Mouse (Mus musculus) limb, embryonic 14.5 days (tissue): Measurements from ENCODE around the gene Apoc3. TPM values are rescaled to one million over a fixed set of nuclear protein-coding genes. Genes with fewer than 3 reads are reported as not detected.

Experiments
- ATAC-seq: fragments of 200-750 bp; cut with Nextera tagmentation; 2 replicates; pipeline ENCODE4 v1.8.0; 2017; ENCODE audit warnings: low read depth, moderate number of reproducible peaks, moderate TSS enrichment; ENCODE audit not compliant: low FRiP score
- DNase-seq: peaks from one replicate; pipeline ENCODE4 v3.0.0-alpha.2; 2015; ENCODE audit warnings: low spot score
- H3K27ac ChIP-seq: fragments of 300-500 bp; sonication (generic); replicated peaks from 2 replicates; pipeline ENCODE4 v1.5.1; 2014; ENCODE audit warnings: low read depth, mild to moderate bottlenecking, low read length, moderate library complexity, mixed read lengths
- H3K27me3 ChIP-seq: fragments of 300-500 bp; sonication (generic); 2 replicates; pipeline ENCODE4 v1.6.1; 2014; ENCODE audit warnings: low read length, mixed read lengths; ENCODE audit not compliant: control insufficient read depth, insufficient read depth
- H3K36me3 ChIP-seq: fragments of 300-500 bp; sonication (generic); 2 replicates; pipeline ENCODE4 v1.6.1; 2014; ENCODE audit warnings: mild to moderate bottlenecking, low read length, moderate library complexity, mixed read lengths; ENCODE audit not compliant: control insufficient read depth, insufficient read depth
- H3K4me1 ChIP-seq: fragments of 300-500 bp; sonication (generic); 2 replicates; pipeline ENCODE4 v1.6.1; 2014; ENCODE audit warnings: antibody characterized with exemption, low read length, mixed read lengths; ENCODE audit not compliant: control insufficient read depth, insufficient read depth
- H3K4me2 ChIP-seq: fragments of 300-500 bp; sonication (generic); replicated peaks from 2 replicates; pipeline ENCODE4 v1.6.1; 2014; ENCODE audit warnings: low read depth, mild to moderate bottlenecking, low read length, moderate library complexity; ENCODE audit not compliant: severe bottlenecking
- H3K4me3 ChIP-seq: fragments of 300-500 bp; sonication (generic); replicated peaks from 2 replicates; pipeline ENCODE4 v1.5.1; 2014; ENCODE audit warnings: low read length
- H3K9ac ChIP-seq: fragments of 300-500 bp; sonication (generic); 2 replicates; pipeline ENCODE4 v1.6.1; 2014; ENCODE audit warnings: mild to moderate bottlenecking, low read depth, low read length, moderate library complexity; ENCODE audit not compliant: severe bottlenecking
- H3K9me3 ChIP-seq: fragments of 300-500 bp; sonication (generic); 2 replicates; pipeline ENCODE4 v1.6.1; 2016; ENCODE audit warnings: low read length; ENCODE audit not compliant: control insufficient read depth
- POLR2A ChIP-seq: fragments of 200-500 bp; IDR thresholded peaks from 2 replicates; pipeline ENCODE4 v1.8.0; 2012; ENCODE audit warnings: inconsistent platforms, mild to moderate bottlenecking, moderate library complexity, borderline replicate concordance; ENCODE audit not compliant: insufficient read depth, insufficient read length; ENCODE audit errors: extremely low read depth
- WGBS: fragments of 180-500 bp; shearing (Covaris S2); extraction: QIAGEN DNeasy Blood & Tissue Kit; methylation state at CpG from one replicate; pipeline ENCODE4 v1.1.7; 2014; 5-methylcytosine and 5-hydroxymethylcytosine counted together
- polyA plus RNA-seq, 2 experiments: library from polyadenylated mRNA; depleted of rRNA in 1 of 2; stranded (reverse) in 1 of 2; unstranded in 1 of 2; fragments of >200 nt; fragmentation: Nextera tagmentation in 1 of 2; extraction: Ambion mirVana in 1 of 2; gene quantifications; 2 replicates each; pipeline versions ENCODE4 v1.2.1 to v1.2.3; 2012 to 2014

The Apoc3 gene
- polyA plus RNA-seq, 2 experiments, result not detected

- 73% methylated on average over 2 of the region's 2 CpGs for WGBS
- no peaks in the 10 kb centered on the region for H3K4me1 ChIP-seq
These were observed 6.4 kb upstream of the Apoc3 start for GRCm38 (mm10) chr9:46241818-46242217.

GRCm38 (mm10) chr9:46240526-46241153 lies 5.2 kb upstream of the Apoc3 start, which contains the start of gene Apoa4:
TSS of gene Apoa4 (plus strand) at chr9:46240696.
- ATAC-seq (no peak), DNase-seq (no peak)
- 58% methylated on average over 7 of the region's 7 CpGs for WGBS

More at GRCm38 (mm10) chr9:46241818-46242217, 6.4 kb upstream of the Apoc3 start:
- Histone ChIP-seq H3K4me3 (no peak overlapping the region), H3K4me2 (no peak overlapping the region), H3K27me3 (no peaks in the 10 kb centered on the region), H3K36me3 (no peaks in the 10 kb centered on the region), H3K9ac (no peak overlapping the region), H3K9me3 (no peaks in the 10 kb centered on the region), H3K27ac (no peak overlapping the region)
- no peak for TF ChIP-seq POLR2A
- ATAC-seq (no peak), DNase-seq (no peak)

GRCm38 (mm10) chr9:46238850-46239249 lies 3.4 kb upstream of the Apoc3 start:
- no peak overlapping the region for H3K27ac ChIP-seq
- H3K27me3 ChIP-seq, result no peaks in the 10 kb centered on the region
- H3K9me3 ChIP-seq, result no peaks in the 10 kb centered on the region
- no peaks in the 10 kb centered on the region for H3K4me1 ChIP-seq
- no peak overlapping the region for H3K9ac ChIP-seq
- H3K4me3 ChIP-seq, result no peak overlapping the region
- WGBS, result 87% methylated on average over 7 of the region's 7 CpGs
- TF ChIP-seq POLR2A, result no peak
- DNase-seq (no peak), ATAC-seq (no peak)
- H3K36me3 ChIP-seq, result no peaks in the 10 kb centered on the region
- H3K4me2 ChIP-seq, result no peak overlapping the region

More at GRCm38 (mm10) chr9:46240526-46241153, 5.2 kb upstream of the Apoc3 start, which contains the start of gene Apoa4:
- TF ChIP-seq POLR2A, result no peak
- H3K9me3 ChIP-seq, result no peaks in the 10 kb centered on the region
- H3K27me3 ChIP-seq, result no peaks in the 10 kb centered on the region
- H3K9ac ChIP-seq, result no peak within 1 kb of the TSS
- H3K36me3 ChIP-seq, result no peaks in the 10 kb centered on the region
- H3K4me3 ChIP-seq, result no peak within 1 kb of the TSS
- no peak within 1 kb of the TSS for H3K27ac ChIP-seq
- H3K4me2 ChIP-seq, result no peak within 1 kb of the TSS
- no peaks in the 10 kb centered on the region for H3K4me1 ChIP-seq

- Histone ChIP-seq H3K27ac (no peak overlapping the region), H3K27me3 (no peaks in the 10 kb centered on the region), H3K4me3 (no peak overlapping the region), H3K9me3 (no peaks in the 10 kb centered on the region), H3K9ac (no peak overlapping the region), H3K4me1 (peaks cover 3% of the 10 kb centered on the region), H3K36me3 (no peaks in the 10 kb centered on the region), H3K4me2 (no peak overlapping the region)
- WGBS, result 60% methylated on average over 4 of the region's 4 CpGs
- DNase-seq (no peak), ATAC-seq (no peak)
- no peak for TF ChIP-seq POLR2A
These were observed 213 bp upstream of the Apoc3 start for GRCm38 (mm10) chr9:46235649-46236048.

GRCm38 (mm10) chr9:46235196-46235595 lies 240 bp downstream of the Apoc3 start:
- Histone ChIP-seq H3K9me3 (no peaks in the 10 kb centered on the region), H3K4me1 (peaks cover 8% of the 10 kb centered on the region), H3K27me3 (no peaks in the 10 kb centered on the region), H3K9ac (no peak overlapping the region), H3K36me3 (no peaks in the 10 kb centered on the region), H3K4me3 (no peak overlapping the region), H3K27ac (no peak overlapping the region), H3K4me2 (no peak overlapping the region)
- DNase-seq (no peak), ATAC-seq (no peak)
- no peak for TF ChIP-seq POLR2A
- WGBS, result 88% methylated on average over 6 of the region's 6 CpGs

- TF ChIP-seq POLR2A, result no peak
- Histone ChIP-seq H3K9ac (peak overlapping the region; percentile 63), H3K36me3 (no peaks in the 10 kb centered on the region), H3K4me3 (peak overlapping the region; percentile 48), H3K4me1 (peaks cover 8% of the 10 kb centered on the region), H3K27ac (no peak overlapping the region), H3K27me3 (no peaks in the 10 kb centered on the region), H3K9me3 (no peaks in the 10 kb centered on the region), H3K4me2 (peak overlapping the region; percentile 83)
- peak; percentile 7 for DNase-seq
- WGBS, result 8% methylated on average over 13 of the region's 13 CpGs
- peak; percentile 21; the same call in 1 of the 2 replicates for ATAC-seq
These were observed 4.9 kb downstream of the Apoc3 start for GRCm38 (mm10) chr9:46230450-46230975.
